Mouse (Mus musculus) testis, adult 2 months (tissue): ENCODE data around the gene Serpinb1b.

Experiments
- CTCF ChIP-seq: fragments of 200-500 bp; IDR thresholded peaks from 2 replicates; pipeline ENCODE4 v1.5.1; 2012; ENCODE audit warnings: low read depth, mild to moderate bottlenecking, inconsistent platforms, low read length, moderate library complexity; ENCODE audit not compliant: control insufficient read depth, insufficient read depth, insufficient replicate concordance
- POLR2A ChIP-seq: fragments of 200-500 bp; IDR thresholded peaks from 2 replicates; pipeline ENCODE4 v1.6.1; 2012; ENCODE audit warnings: low read depth, mild to moderate bottlenecking, inconsistent platforms, low read length, moderate library complexity; ENCODE audit not compliant: control insufficient read depth

GRCm38 (mm10) chr13:33076247-33076646 is 2.1 kb upstream of the Serpinb1b start:
- TF ChIP-seq POLR2A = no peak
- no peak for TF ChIP-seq CTCF
